Mouse (Mus musculus) CH12.LX (cell line): Measurements from ENCODE around the gene Asb16.

Experiments used
- CTCF ChIP-seq, 2 experiments: IDR thresholded peaks in 1 of 2; conservative IDR thresholded peaks in 1 of 2; 2 replicates each; pipeline ENCODE4 v1.5.1; 2011 to 2012; ENCODE audit warnings: low read depth in 2 of 2, low read length in 2 of 2, improper control_type of control experiment in 1 of 2, inconsistent platforms in 1 of 2, mild to moderate bottlenecking in 1 of 2, moderate library complexity in 1 of 2
- ETS1 ChIP-seq: conservative IDR thresholded peaks from 2 replicates; pipeline ENCODE4 v1.6.1; 2012; ENCODE audit warnings: low read depth, mild to moderate bottlenecking, inconsistent platforms, low read length, improper control_type of control experiment, moderate library complexity
- HCFC1 ChIP-seq: IDR thresholded peaks from 2 replicates; pipeline ENCODE4 v1.6.1; 2012; ENCODE audit warnings: low read depth, mild to moderate bottlenecking, inconsistent platforms, low read length, improper control_type of control experiment
- POLR2A ChIP-seq: IDR thresholded peaks from 2 replicates; pipeline ENCODE4 v1.6.1; 2011; ENCODE audit warnings: low read depth, mild to moderate bottlenecking, improper control_type of control experiment, low read length

GRCm38 (mm10) chr11:102224686-102225085, 43.9 kb upstream of the Asb16 start:
- TF ChIP-seq CTCF (conservative IDR thresholded peaks at IDR 0.05 in 1 of 2, IDR thresholded peaks at IDR 0.05 in 1 of 2; ENCODE audit: low read depth in 2 of 2, low read length in 2 of 2) (no peak), ETS1 (no peak), HCFC1 (no peak), POLR2A (no peak)
